Mouse (Mus musculus): Measurements from ENCODE around the gene Slc44a4. TPM values are rescaled to one million over a fixed set of nuclear protein-coding genes. Genes with fewer than 3 reads are reported as not detected.
"Not testable (repeated sequence)": the region's sequence is repeated elsewhere in the genome, so short reads cannot be mapped to it uniquely, and the experiment has no call there.

The Slc44a4 gene
- total RNA-seq, 2 experiments from 2014 or later = 0.55 to 0.66 TPM

DNA sequence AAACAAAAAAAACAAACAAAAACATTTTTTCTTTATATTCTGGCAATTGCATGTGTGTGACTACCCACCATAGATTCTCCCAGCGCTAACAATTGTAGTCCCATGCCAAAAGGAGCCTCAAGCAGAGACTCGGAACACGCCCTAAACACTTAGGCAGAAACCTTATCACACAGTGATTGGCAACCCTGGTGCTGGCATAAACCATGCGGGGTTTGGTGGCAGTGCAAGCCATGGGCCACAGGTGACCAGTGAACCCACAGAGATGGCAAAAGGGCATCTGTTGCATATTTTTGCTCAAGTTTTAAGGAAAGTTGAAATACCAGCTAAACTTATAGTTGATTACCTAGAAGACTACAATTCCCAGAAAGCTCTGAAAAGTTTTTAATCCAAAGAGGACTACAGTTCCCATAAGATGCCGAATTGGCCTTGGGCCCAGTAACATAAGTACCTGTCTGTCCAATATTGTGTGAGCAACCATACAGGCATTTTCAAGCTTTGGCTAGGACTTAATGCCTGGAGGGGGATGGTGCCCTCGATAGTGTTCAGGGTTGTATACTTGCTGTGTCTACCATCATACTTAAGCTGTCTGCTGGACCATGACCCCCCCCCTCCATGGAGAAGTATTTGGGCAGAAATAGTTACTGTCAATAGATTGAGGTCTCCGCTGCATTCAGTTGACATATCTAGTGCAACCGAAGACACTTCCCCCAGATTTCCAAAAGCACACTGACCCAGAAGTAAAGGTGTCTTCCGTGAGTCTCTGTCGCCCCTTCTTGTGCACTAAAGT, 16.7 kb upstream of the Slc44a4 start:
- intact Hi-C loops (cut with DNase I) = loop anchor here (2.0 to 5.0 kb wide), 3 partner anchors 55 to 780 kb away; partner anchors contain the start of genes Csnk2b, Gpank1 and H2-DMa
- DNase-seq (ENCODE audit: low spot score in 2 of 2) = peak; percentile 62 to 72

DNA sequence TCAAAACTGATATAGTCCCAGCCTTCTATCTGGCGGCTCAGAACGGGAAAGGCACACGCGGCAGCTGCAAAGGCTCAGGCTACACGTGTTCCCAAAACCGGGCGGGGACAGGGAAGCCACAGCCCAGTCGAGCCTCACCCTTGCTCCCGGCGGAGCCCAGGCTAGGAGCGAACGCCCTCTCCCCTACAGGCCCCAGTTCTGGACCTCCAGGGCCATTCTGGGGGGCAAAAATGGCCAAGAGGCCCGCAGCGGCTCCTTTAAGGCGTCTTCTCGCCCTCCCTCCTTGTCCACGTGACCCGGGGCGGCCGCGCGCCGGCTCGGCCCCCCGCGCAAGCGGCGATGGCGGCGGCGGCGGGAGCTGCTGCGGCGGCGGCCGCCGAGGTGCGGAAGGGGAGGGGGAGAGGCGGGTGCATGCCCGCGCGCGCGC, 16.1 kb upstream of the Slc44a4 start, which contains the start of the genes C2 and Ehmt2:
Gene C2, minus strand, starts transcription at position 106 of the 427 bp plus-strand sequence.
Gene Ehmt2, plus strand, starts transcription at position 310 of the 427 bp plus-strand sequence.
- DNase-seq (ENCODE audit: low spot score in 2 of 2) = peak; percentile 87 to 88
- intact Hi-C loops (cut with DNase I) = loop anchor here (2.0 to 5.0 kb wide), 3 partner anchors 55 to 781 kb away; partner anchors contain the start of genes Csnk2b, Gpank1 and H2-DMa

DNA sequence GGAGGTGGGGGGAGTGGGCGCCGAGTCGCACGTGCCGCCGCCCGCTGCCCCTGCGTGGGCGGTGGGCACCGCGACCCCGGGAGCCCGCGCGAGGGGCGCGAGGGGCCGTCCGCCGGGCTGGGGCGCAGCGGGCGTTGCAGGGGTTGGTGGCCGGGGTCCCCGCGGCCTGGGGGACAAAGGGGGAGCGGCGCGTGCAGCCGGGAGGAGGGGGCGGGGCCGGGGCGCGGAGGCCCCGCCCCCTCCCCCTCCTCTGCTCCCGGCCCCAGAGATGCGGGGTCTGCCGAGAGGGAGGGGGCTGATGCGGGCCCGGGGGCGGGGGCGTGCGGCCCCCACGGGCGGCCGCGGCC, 15.6 kb upstream of the Slc44a4 start:
- no peak for DNase-seq (ENCODE audit: low spot score in 2 of 2)
- intact Hi-C loops (cut with DNase I) = loop anchor here (2.0 to 5.0 kb wide), 3 partner anchors 54 to 781 kb away; partner anchors contain the start of genes Csnk2b, Gpank1 and H2-DMa

DNA sequence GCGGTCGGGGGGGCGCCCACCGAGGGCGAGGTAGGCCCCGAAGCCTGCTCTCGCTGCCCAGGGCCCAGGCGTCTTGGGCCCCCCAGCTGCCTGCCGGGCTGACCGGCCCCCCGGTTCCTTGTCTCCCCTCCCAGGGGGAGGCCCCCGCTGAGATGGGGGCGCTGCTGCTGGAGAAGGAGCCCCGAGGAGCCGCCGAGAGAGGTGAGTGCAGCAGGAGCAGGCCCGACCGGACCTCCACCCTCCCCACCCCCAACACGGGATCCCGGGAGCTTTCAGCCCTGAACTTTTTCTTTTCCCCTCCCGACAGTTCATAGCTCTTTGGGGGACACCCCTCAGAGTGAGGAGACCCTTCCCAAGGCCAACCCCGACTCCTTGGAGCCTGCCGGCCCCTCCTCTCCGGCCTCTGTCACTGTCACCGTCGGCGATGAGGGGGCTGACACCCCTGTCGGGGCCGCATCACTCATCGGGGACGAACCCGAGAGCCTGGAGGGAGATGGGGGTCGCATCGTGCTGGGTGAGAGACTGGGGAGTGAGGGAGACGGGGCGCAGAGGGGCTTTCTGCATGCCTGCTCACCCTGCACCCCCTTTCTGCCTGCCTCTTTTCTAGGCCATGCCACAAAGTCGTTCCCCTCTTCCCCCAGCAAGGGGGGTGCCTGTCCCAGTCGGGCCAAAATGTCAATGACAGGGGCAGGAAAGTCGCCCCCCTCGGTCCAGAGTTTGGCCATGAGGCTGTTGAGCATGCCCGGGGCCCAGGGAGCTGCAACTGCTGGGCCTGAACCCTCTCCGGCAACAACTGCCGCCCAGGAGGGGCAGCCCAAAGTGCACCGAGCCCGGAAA, 15.0 kb upstream of the Slc44a4 start:
- intact Hi-C loops (cut with DNase I) = loop anchor here (2.0 to 5.0 kb wide), 3 partner anchors 54 to 782 kb away; partner anchors contain the start of genes Csnk2b, Gpank1 and H2-DMa
- DNase-seq (ENCODE audit: low spot score in 2 of 2) = peak; percentile 11 to 31

DNA sequence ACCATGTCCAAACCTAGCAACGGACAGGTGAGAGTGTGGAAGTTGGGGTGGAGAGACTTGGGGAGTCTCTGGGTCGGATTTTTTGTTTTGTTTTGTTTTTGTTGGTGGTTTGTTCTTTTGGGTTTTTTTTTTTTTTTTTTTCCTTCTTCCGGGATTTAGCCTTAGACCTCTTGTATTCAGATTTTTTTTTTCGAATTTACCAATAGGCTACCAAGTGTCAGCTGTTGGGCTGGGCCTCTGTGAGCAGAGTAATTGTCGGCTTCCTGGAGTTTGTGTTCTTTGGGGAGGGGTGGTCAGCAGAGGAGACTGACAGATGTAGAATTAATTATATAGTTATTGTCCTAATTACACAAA, 14.4 kb upstream of the Slc44a4 start:
- intact Hi-C loops (cut with DNase I) = loop anchor here (2.0 to 5.0 kb wide), 3 partner anchors 53 to 783 kb away; partner anchors contain the start of genes Csnk2b, Gpank1 and H2-DMa
- DNase-seq (ENCODE audit: low spot score in 2 of 2) = no peak

DNA sequence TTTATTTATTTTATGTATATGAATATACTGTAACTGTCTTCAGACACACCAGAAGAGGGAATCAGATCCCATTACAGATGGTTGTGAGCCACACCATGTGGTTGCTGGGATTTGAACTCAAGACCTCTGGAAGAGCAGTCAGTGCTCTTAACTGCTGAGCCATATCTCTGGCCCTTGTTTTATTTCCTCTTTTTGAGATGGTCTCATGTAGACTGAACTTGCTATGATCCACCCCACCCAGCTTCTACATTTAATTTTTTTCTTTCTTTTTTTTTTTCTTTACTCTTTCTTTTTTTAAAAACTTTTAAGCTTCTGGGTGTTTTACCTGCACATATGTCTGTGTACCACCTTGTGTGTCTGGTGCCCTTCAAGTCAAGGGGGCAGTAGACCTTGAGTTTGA, 13.4 kb upstream of the Slc44a4 start:
- intact Hi-C loops (cut with DNase I); DNase-seq (ENCODE audit: low spot score in 2 of 2): not testable (repeated sequence)

DNA sequence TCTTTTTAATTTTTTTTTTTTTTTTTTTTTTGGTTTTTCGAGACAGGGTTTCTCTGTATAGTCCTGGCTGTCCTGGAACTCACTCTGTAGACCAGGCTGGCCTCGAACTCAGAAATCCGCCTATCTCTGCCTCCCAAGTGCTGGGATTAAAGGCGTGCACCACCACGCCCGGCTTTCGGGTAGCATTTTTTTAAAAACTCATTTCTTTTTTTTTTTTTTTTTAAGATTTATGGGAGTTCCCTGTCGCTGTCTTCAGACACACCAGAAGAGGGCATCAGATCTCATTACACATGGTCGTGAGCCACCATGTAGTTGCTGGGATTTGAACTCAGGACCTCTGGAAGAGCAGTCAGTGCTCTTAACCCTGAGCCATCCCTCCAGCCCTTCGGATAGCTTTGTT, 12.3 kb upstream of the Slc44a4 start:
- DNase-seq (ENCODE audit: low spot score in 2 of 2); intact Hi-C loops (cut with DNase I): not testable (repeated sequence)

DNA sequence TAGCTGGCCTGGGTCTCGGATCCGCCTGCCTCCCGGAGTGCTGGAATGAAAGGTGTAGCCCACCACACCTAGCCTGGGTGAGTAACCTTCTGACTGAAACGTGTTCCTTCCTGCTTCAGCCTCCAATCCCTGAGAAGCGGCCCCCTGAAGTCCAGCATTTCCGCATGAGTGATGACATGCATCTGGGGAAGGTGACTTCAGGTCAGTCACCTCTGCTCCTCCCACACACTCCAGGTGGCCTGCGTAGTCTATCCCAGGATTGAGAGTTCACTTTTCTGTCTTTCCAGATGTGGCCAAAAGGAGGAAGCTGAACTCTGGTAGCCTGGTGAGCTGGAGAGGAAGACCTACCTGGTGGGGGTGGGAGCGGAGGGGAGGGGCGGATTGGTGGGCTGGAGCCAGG, 11.4 kb upstream of the Slc44a4 start:
- intact Hi-C loops (cut with DNase I) = no loop called here
- no peak for DNase-seq (ENCODE audit: low spot score in 2 of 2)

DNA sequence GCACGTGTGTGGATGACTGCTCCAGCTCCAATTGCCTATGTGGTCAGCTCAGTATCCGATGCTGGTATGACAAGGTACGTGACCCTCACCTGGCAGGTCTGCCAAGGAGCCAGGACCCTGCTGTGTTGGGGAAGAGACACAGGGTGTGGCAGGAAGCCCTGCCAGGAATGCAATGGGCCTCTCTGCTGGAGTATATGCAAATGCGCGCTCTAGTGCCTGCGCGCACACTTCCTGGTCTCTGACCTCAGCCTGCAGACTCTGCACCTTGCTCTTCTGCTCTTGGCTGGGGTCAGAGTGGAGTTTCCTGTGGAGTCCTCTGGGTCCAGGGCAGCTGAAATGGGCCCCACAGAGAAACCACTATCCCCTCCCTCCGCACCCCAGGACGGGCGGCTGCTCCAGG, 3.3 kb upstream of the Slc44a4 start:
- intact Hi-C loops (cut with DNase I) = no loop called here
- no peak for DNase-seq (ENCODE audit: low spot score in 2 of 2)

DNA sequence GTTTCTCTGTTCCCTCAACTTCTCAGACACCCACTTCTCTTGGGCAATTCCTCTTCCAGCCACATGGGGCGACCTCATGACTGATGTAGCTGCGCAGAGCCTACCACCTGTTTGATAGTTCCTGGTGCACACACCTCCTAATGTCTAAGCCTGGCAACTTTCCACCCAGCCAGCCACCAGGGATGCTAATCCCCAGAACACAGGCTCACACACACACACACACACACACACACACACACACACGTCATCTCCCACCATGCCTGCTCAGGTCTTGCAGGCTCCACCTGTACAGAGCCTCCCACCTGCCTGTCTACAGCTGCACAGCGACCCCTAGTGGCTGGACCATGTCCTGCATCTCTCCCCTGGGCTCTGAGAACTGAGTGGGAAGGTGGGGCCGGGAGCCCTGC, 2.3 kb upstream of the Slc44a4 start:
- intact Hi-C loops (cut with DNase I) = loop anchor here (2.0 kb wide), 1 partner anchor 55 kb away; no protein-coding TSS in a partner anchor

DNA sequence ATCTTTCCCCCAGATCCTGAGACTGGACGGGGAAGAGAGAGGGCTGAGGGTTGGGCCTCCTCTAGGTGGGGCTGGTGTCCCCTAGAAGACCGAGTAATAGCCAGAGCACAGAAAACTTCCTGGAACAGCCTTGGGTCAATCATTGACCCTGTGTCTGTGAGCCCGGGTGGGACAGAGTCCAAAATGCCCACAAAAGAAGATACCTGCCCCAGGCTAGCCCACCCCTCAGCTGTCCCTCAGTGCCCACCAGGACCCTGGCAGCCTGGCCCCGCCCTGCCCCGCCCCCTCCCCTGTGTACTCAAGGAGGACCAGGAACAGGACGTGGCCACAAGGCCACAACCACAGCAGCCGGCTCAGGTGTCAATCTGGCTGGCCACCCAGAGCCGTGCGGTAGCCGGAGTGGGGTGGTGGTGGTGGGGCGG, 1.2 kb downstream of the Slc44a4 start:
- intact Hi-C loops (cut with DNase I) = no loop called here

More for the DNA sequence above, 2.3 kb upstream of the Slc44a4 start:
- DNase-seq (ENCODE audit: low spot score in 2 of 2) = peak; percentile 45 to 51

DNA sequence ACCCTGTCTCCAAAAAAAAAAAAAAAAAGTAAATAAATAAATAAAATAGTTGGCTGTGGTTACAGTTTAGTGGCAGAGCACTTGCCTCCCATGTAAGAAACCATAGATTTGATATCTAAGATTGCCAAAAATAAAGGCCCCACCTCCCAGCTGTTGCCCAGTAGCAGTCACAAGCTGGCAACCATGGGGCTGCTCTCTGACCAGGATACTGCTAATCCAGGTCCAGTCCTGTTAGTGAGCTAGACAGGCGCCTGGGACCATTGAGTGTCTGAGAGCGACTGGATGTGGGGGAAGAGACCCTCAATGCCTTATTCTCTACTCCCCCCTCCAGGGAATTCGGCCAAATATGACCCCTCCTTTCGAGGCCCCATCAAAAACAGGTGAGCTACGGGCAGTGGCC, 2.0 kb downstream of the Slc44a4 start:
- no peak for DNase-seq (ENCODE audit: low spot score in 2 of 2)
- intact Hi-C loops (cut with DNase I) = no loop called here

More for the DNA sequence above, 1.2 kb downstream of the Slc44a4 start:
- no peak for DNase-seq (ENCODE audit: low spot score in 2 of 2)

DNA sequence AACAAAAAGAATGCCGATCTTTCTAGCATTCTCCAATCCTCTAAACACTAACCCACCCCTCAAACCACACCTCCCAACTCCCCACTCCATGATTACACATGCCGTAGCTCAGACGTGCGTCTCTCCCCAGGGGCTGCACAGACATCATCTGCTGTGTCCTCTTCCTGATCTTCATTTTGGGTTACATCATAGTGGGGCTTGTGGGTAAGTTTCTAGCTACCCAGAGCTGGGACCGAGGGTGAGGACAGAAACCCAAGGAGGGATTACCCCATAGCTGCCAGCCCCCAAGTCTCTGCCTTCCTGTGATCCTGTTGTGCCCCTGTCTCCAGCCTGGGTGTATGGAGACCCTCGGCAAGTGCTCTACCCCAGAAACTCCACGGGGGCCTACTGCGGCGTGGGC, 2.9 kb downstream of the Slc44a4 start:
- no peak for DNase-seq (ENCODE audit: low spot score in 2 of 2)
- intact Hi-C loops (cut with DNase I) = no loop called here

DNA sequence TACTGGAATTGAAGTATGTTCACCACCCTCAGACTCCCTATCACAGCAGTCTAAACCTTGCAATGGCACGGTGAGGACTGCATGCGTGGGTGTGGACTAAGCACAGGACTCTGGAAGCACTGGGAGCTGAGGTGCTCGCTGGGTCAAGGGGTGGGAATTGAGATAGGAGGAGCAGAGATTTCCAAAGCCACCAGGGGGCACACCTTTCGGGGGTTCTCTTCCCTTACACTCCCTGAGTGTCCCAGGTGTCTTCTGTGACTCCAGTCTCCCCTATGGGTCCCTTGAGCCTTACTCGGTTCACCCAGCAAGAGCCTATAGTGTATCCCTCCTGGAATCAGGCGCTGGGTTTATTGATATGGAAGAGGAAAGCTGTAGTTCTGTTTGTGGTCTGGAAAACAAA, 8.7 kb downstream of the Slc44a4 start:
- intact Hi-C loops (cut with DNase I) = no loop called here
- DNase-seq (ENCODE audit: low spot score in 2 of 2) = no peak

DNA sequence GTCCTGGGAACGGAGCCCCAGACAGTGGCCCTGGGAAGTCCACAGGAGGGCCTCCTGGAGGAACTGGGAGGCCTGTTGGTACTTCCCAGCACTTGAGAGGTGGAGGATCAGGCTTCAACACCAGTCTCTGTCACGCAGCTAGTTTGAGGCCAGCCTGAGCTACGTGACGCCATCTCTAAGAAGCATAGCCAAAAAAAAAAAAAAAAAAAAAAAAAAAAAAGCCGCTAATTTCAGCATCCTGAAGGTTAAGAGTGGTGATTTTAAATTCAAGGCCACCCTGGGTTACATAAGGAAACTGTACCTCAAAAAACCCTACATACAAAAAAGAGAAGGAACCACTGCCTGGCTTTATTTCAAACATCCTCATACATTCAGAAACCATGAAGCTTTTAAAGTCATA, 10.0 kb downstream of the Slc44a4 start:
- intact Hi-C loops (cut with DNase I) = no loop called here
- DNase-seq (ENCODE audit: low spot score in 2 of 2) = no peak

DNA sequence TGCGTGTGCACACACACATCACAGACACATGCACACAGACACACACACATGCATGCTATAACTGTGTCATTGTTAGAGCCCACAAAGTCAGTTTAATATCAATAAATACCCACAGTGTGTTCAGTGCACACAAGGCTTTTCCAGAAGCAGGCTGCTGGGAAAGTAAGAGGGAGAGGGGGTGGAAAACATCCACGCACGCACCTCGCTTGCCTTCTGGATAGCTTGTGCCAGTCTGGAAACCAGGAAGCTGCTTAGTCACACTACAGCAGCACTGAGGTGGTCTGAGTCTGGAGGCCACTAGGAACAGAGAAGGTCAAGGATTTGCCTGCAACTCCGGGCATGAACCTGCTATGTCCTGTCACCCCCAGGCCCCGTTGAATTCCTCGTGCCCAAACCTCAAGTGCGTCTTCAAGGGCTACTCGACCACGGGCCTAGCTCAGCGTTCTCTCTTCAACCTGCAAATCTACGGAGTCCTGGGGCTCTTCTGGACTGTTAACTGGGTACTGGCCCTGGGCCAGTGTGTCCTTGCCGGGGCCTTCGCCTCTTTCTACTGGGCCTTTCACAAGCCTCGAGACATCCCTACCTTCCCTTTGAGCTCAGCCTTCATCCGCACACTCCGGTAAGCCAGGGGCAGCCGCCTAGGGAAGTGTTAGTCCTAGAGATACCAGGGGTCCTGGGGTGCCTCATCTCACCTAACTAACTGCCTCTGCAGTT, 13.2 kb downstream of the Slc44a4 start:
- peak; percentile 30 to 63 for DNase-seq (ENCODE audit: low spot score in 2 of 2)

DNA sequence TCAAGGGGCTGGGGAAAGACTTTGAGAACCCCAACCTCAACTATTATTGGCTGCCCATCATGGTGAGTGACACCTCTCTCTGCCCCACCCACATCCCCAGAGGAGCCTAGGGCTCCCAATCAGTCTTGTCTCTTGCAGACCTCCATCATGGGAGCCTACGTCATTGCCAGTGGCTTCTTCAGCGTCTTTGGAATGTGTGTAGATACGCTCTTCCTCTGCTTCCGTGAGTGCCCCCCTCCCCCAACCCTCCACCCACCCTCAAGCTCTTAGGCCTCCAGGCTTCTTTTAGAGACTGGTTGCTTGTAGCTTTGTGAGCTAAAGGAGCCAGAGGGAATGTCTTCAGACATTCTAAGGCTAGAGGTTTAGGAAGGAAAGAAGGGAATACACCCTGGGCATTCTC, 14.6 kb downstream of the Slc44a4 start:
- DNase-seq (ENCODE audit: low spot score in 2 of 2) = no peak
- intact Hi-C loops (cut with DNase I) = no loop called here

More for the DNA sequence above, 13.2 kb downstream of the Slc44a4 start:
- intact Hi-C loops (cut with DNase I) = no loop called here

DNA sequence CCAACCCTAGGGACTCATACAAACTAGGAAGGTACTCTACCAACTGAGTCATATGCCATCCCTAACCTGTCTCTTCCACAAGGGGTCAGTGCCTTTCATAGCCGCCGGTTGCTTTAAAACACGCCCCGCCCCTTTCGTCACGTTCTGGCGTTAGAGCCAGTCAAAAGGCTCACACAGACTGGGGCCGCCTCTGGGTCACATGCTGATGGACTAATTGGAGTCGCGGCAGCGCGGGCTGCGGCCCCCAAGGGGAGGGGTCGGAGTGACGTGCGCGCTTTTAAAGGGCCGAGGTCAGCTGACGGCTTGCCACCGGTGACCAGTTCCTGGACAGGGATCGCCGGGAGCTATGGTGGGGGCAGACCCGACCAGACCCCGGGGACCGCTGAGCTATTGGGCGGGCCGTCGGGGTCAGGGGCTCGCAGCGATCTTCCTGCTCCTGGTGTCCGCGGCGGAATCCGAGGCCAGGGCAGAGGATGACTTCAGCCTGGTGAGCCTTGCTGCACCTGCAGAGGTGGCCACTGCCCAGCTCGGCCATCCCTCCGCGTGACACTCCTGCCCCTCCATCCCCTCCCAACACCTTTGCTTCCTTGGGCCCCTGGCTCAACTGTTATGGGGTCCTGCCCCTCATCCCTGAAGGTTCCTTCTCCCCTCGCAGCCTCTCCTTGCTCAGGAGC, 16.9 kb downstream of the Slc44a4 start, which contains the start of gene Neu1:
Gene Neu1, plus strand, starts transcription at position 193 of the 674 bp plus-strand sequence.
- intact Hi-C loops (cut with DNase I) = loop anchor here (1.0 kb wide), 1 partner anchor 21 kb away; no protein-coding TSS in a partner anchor

DNA sequence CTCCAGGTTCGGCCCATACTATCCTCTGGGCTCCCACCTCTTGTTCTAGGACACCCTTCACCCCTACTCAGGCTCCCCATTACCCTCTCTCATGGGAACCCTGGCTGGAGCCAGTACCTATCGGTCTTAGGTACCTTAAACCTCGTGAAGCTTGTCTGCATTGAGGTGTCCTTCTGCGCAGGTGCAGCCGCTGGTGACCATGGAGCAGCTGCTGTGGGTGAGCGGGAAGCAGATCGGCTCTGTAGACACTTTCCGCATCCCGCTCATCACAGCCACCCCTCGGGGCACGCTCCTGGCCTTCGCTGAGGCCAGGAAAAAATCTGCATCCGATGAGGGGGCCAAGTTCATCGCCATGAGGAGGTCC, 17.5 kb downstream of the Slc44a4 start:
- DNase-seq (ENCODE audit: low spot score in 2 of 2) = peak; percentile 42 to 67
- intact Hi-C loops (cut with DNase I) = loop anchor here (1.0 kb wide), 1 partner anchor 21 kb away; no protein-coding TSS in a partner anchor

More for the DNA sequence above, 16.9 kb downstream of the Slc44a4 start, which contains the start of gene Neu1:
- DNase-seq (ENCODE audit: low spot score in 2 of 2) = peak; percentile 98 to 99

Data from left cerebral cortex, postnatal 25 days (tissue).